Mouse (Mus musculus) left cerebral cortex, adult 2 months (tissue): ENCODE measurements around the gene Trpm8. TPM values are rescaled to one million over a fixed set of nuclear protein-coding genes. Genes with fewer than 3 reads are reported as not detected.

ENCODE experiments used
- DNase-seq, 2 experiments: peaks; one replicate each; pipeline ENCODE4 v3.0.0; 2021 to 2022; ENCODE audit warnings: low spot score in 2 of 2, mixed read lengths in 1 of 2; ENCODE audit errors: extremely low spot score in 1 of 2
- H3K27ac ChIP-seq: fragments of 200-600 bp; 2 replicates; pipeline ENCODE4 v1.8.1; 2022
- H3K4me3 ChIP-seq: fragments of 200-600 bp; 2 replicates; pipeline ENCODE4 v1.8.1; 2022
- CTCF ChIP-seq: fragments of 200-600 bp; IDR thresholded peaks from 2 replicates; pipeline ENCODE4 v1.8.1; 2022; ENCODE audit warnings: antibody characterized with exemption, mild to moderate bottlenecking, moderate library complexity
- intact Hi-C: fragments of 180-260 bp; cut with DNase I; formaldehyde crosslinking; loops from one replicate; pipeline ENCODE4 v1.15.1; 2025
- total RNA-seq, 2 experiments: library from RNA; stranded (reverse); gene quantifications; 2 replicates each; pipeline ENCODE4 v1.2.3; 2021

Gene Trpm8
- total RNA-seq, 2 experiments from 2014 or later = 0.23 to 0.26 TPM

DNA sequence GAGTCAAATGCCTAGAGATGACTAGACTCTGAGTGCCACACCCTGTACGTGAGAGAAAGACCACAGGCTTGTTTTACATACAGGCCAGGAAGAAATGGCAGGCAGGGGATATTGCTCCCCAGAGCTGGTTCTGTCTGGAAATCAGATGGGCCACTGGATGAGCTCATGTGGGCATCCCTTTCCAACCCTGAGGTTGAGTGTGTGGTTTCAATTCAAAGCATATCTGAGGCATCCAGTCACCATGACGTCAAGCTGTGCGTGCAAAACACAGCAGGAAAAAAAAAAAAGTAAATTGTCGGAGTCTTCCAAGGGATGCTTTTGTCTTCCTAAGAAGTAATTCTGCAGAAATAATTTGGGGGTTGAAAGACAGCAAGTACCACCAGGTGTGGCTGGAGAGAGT is 83.6 kb downstream of the Trpm8 start:
- intact Hi-C loops = no loop called here

DNA sequence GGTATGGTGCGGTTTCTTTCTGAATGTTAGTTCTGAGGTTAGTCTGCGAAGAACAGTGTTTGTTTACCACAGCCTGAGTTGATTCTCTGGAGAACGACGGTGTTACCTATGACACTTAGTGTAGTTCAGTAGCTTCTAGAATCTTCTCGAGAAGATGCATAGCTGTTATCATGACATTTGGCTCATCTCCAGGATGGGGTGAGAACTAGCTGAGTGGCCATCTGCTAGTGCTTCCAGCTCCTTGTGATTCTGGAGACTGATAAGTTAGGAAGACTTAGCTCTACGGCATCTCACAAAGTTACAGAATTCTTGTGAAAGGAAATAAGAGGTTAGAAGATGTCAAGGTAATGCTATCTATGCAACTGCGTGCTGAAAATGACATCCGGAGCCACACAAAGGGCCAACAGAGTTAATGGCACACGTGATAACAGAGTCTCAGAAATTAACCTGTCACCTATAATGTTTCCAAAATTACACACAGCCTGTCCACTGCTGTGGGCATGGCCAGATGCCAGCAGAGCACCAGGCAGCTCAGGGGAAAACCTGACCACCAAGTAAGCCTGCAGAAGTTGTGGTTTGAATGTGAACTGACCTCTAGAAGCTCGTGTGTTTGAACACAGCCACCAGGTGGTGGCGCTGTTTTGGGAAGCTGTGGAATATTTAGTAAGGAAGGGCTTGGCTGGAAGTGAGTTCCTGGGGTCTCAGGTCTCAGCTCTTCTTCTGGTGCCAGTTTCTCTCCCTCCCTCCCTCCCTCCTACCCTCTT is 89.6 kb downstream of the Trpm8 start:
- intact Hi-C loops = loop anchor here (5.0 kb wide), 1 partner anchor 40 kb away; the partner anchor contains the start of gene Spp2
- peak; percentile 32 for TF ChIP-seq CTCF
- no peak overlapping the region for H3K27ac ChIP-seq
- H3K4me3 ChIP-seq = no peak overlapping the region
- DNase-seq = no peak

More for the DNA sequence above, 83.6 kb downstream of the Trpm8 start:
- Histone ChIP-seq H3K27ac (no peak overlapping the region), H3K4me3 (no peak overlapping the region)
- DNase-seq = no peak
- no peak for TF ChIP-seq CTCF

DNA sequence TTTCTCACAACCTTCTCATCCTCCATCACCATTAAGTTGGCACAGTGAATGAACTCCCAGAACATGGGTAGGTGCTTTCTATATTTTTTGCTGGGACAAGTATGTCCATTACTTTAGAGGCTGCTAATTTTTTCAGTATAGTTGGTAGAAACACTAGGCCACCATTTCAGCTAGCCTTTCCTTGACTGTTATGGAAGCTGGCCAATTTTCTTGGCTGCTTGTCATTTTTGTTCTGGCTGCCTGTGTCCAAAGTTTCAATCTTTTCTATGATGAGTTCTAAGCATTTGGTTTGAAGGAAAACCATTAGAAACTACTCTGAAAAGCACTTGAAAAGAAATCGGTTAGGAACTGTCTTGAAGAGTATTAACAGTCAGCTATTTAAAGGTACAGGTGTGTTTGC is 101.0 kb downstream of the Trpm8 start:
- Histone ChIP-seq H3K27ac (no peak overlapping the region), H3K4me3 (no peak overlapping the region)
- TF ChIP-seq CTCF = no peak
- intact Hi-C loops = no loop called here
- DNase-seq = no peak

DNA sequence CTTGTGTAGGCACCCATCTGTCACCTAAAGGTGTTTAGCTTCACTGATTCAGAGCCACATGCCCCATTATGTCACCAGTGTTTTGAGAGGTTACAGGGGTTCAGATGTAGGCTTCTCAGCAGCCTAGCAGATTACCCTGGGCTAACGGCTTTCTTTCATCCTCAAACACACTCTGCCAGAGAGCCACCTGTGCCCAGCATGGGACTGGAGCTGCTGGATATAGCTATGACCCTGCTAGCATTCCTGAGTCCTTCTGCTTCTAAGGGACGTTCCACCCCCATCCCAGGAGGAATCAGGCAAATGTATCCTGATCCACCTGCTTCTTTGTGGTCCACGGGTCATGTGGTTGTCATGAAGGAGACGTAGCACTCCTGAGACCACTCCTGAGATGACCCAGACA is 114.2 kb downstream of the Trpm8 start:
- TF ChIP-seq CTCF = no peak
- no peak for DNase-seq
- H3K4me3 ChIP-seq = no peak overlapping the region
- intact Hi-C loops = no loop called here
- H3K27ac ChIP-seq = no peak overlapping the region

DNA sequence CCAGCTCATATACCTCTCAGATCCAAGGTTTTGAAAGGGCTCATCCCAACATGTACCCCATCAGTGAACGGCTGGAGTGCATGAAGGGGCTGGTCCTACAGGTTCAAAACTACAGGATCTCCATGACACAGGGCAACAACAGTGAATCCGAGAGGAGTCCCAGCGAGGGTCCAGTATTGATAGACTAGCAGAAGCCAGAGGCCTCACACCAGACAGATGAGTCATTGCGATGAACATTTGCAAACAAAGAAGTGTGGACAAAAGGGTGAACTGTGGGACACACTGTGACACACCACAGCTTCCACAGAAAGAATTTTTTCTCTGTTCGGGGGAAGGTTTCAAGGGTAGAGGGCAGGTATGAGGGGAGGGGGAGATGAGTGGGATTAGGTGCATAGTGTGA is 115.9 kb downstream of the Trpm8 start:
- no peak overlapping the region for H3K27ac ChIP-seq
- TF ChIP-seq CTCF = no peak
- no peak for DNase-seq
- H3K4me3 ChIP-seq = no peak overlapping the region
- intact Hi-C loops = no loop called here

DNA sequence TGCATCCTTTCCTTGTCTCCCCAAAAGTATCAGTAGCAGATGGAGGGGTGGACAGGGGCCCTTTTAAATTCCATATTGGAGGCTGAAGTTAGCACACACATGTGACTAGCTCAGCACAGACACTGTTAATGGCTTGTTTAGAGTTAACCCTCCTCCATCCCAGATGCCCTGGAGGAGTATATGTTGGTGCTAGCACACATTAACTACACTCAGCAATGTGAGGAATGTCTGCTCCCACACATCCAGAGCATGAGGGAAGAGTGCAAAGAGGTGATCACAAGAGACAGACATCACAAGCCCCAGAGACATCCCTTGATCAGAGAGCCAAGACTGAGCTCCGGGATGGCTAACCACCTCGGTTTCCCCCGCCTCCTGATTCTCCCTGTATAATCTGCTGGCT is 125.9 kb downstream of the Trpm8 start:
- TF ChIP-seq CTCF = no peak
- intact Hi-C loops = no loop called here
- Histone ChIP-seq H3K4me3 (no peak overlapping the region), H3K27ac (no peak overlapping the region)
- no peak for DNase-seq

DNA sequence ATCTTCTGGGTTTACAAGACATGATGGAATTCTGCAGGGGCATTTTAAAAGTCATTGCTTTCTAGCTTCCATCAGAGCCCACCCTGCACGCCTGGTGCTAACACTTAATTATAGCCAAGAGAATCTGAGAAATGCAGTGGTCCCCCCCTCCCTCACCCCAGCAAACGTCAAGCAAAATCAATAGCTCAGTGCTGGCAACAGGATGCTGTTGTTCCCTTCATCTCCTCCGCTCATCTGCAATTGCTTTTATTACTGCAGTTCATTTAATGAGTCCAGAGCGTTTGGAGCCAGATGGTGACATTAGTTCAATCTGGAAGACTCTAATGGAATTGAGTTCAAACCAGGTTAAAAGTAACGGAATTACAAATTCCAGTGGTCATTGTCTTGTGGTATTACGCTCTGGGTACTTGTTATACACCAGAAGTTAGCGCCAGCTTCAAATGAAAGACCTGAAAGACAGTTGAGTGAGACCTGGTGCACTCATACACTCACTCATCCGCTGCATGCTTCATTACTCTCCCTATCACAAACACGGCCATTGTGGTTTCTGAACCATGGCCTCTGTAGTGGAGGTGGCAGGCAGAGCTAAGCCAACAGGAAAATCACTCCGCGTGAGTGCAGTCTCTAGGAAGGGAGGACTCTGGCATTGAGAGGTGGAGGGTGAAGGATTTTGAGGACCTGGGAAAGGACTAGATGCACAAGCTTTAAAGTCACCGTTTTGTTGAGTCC is 128.8 kb downstream of the Trpm8 start:
- no peak for TF ChIP-seq CTCF
- intact Hi-C loops = loop anchor here (5.0 kb wide), 1 partner anchor 39 kb away; no protein-coding TSS in a partner anchor
- Histone ChIP-seq H3K4me3 (no peak overlapping the region), H3K27ac (no peak overlapping the region)
- no peak for DNase-seq

DNA sequence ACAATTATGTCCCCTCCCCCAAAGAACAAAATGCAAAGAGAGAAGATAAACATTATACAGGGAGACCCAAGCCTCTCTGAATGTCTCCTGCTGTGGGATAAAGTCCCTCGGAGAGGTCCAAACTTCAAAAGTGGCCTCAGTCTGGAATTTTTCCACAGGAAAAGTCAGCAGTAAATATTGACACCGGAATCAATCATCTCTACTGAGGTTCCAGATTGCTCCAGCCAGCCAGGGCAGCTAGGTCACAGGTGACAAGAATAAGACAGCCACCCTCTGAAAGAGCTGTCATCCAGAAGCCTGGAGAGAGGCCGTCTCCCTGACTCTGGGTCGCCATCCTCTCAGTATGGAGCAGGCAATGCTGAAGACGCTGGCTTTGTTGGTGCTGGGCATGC is 129.3 kb downstream of the Trpm8 start, which contains the start of gene Spp2:
TSS of gene Spp2 (plus strand) at position 155 of the 392 bp plus-strand sequence.
- Histone ChIP-seq H3K27ac (no peak within 1 kb of the TSS), H3K4me3 (no peak within 1 kb of the TSS)
- TF ChIP-seq CTCF = no peak
- no peak for DNase-seq
- intact Hi-C loops = loop anchor here (5.0 kb wide), 1 partner anchor 40 kb away; no protein-coding TSS in a partner anchor

DNA sequence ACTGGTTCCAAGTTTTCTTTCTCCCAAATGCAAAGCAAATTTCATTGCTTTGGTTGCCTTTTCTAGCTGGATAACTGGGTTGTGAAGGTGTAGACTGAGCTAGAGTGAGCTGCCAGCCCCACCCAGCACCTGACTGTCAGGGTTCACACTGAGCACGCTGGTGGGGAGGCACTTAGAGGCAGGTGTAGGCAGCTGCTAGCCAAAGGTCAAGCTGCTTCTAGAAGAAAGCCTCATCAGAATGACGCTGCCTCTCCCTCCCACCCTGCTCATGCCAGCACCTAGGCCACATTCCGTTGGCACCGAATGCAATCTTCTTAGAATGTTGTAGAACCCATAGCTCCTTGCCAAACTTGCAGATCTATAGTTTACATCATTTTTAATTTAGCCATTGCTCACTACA is 130.9 kb downstream of the Trpm8 start:
- TF ChIP-seq CTCF = no peak
- intact Hi-C loops = loop anchor here (5.0 kb wide), 1 partner anchor 41 kb away; no protein-coding TSS in a partner anchor
- H3K4me3 ChIP-seq = no peak overlapping the region

DNA sequence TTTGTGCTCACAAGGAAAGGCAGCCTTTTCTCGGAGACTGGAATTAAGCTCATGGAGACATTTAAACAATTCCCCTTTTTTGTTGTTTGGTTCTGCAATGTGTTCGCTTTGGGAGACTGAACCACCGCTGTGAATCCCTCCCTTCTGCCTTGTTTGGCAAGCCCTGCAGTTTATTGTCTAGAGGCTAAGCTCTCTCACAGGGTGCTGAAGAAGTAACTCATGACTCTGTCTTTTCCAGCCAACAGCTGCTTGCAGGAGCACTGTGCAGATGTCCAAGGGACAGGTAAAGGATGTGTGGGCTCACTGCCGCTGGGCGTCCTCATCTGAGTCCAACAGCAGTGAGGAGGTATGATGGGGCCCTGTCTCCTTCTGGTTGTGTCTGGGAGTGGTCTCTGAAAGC is 134.6 kb downstream of the Trpm8 start:
- TF ChIP-seq CTCF = no peak
- H3K27ac ChIP-seq = no peak overlapping the region
- DNase-seq = no peak
- no peak overlapping the region for H3K4me3 ChIP-seq
- intact Hi-C loops = no loop called here

More for the DNA sequence above, 130.9 kb downstream of the Trpm8 start:
- H3K27ac ChIP-seq = no peak overlapping the region
- DNase-seq = no peak

DNA sequence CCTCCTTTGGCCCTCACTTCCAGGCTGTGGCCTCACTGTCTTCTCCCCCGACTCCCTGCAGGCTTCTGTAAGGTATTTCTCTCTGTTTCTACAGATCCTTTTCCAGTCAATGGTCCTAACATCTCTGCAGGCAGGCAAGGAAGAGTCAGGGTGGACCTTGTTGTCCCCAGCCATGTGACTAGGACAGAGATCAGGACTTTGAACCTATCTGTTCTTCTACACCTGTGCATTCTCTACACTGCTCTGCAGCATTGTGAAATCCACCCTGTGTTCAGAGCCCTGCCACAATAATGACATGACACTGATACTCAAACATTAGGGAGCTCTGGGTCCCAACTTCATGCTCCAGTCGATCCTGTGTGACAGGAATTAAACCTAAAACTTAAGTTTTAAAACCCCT is 141.5 kb downstream of the Trpm8 start:
- TF ChIP-seq CTCF = no peak
- no peak overlapping the region for H3K27ac ChIP-seq
- intact Hi-C loops = no loop called here
- H3K4me3 ChIP-seq = no peak overlapping the region
- no peak for DNase-seq

DNA sequence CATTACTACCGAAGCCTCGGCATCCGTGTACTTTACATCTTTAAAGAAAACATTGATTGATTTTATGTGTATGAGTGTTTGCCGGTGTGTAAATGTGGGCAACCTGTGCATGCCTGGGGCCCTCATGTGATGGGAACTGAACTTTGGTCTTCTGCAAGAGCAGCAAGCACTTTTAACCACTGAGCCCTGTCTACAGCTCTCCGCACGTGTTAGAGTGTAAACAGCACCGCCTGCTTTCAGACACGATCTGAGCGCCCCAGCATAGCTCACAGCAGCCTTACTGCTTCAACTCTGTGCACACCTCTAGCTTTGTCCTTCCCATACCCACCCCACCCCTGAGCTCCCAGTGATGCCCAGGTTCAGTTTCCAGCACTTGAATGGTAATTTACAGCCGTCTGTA is 144.6 kb downstream of the Trpm8 start:
- Histone ChIP-seq H3K4me3 (no peak overlapping the region), H3K27ac (no peak overlapping the region)
- no peak for TF ChIP-seq CTCF
- intact Hi-C loops = loop anchor here (5.0 kb wide), 1 partner anchor 775 kb away; no protein-coding TSS in a partner anchor
- DNase-seq = no peak
